Mouse (Mus musculus): ENCODE measurements around the gene Cd59a. TPM values are rescaled to one million over a fixed set of nuclear protein-coding genes. Genes with fewer than 3 reads are reported as not detected.
A peak's percentile ranks its signal among the peaks of the same experiment; 100 is the strongest.

Gene Cd59a
- polyA plus RNA-seq, 1 experiment from 2014 or later = 14.9 TPM

DNA sequence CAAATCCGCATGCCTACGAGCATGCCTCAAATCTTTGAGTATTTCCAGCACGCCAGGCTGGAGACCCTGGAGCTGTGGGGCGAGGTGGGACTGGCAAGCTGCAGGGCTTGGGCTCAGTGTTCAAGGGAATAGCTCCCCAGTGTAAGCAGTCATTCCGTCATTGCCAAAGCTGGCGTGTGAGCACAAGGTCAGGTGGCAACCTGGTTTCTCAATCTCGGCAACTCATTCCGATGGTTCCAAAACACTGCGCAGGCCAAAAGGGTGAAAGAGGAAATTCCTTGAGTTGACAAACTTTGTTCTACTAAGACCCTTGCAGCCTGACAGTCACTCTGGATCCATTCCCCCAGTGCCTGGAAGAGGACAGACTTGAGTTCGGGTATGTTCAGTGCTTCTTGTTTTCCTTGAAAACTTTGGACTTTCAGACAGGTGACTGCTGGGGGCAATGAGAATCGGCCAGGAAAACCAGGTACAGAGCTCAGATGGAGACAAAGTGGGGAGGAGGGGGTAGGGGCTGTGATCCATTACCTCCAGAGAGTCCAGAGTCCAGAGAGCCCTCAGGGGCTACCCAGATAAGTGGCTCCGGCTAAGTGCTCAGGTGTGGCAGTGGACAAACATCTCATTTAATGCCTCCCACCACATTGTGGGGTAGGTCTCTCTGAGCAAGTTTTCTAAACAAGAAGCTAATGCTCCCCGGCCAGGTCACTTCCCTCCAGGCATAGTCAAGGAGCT, 33.4 kb downstream of the Cd59a start:
- Histone ChIP-seq H3K4me2 (ENCODE audit: low read depth, low read length) (no peak overlapping the region), H3K4me1 (ENCODE audit: control insufficient read depth, insufficient read depth, low read length) (no peaks in the 10 kb centered on the region), H3K27ac (ENCODE audit: low read depth, low read length) (no peak overlapping the region), H3K27me3 (ENCODE audit: control insufficient read depth, insufficient read depth, low read length) (no peaks in the 10 kb centered on the region), H3K9me3 (ENCODE audit: control insufficient read depth, low read length) (no peaks in the 10 kb centered on the region), H3K9ac (replicated peaks; ENCODE audit: low read depth, low read length) (no peak overlapping the region), H3K4me3 (ENCODE audit: low read depth, low read length) (no peak overlapping the region), H3K36me3 (ENCODE audit: control insufficient read depth, insufficient read depth, low read length) (no peaks in the 10 kb centered on the region)
- 87% methylated on average over 13 of the region's 13 CpGs for WGBS
- ATAC-seq (ENCODE audit: low read depth) = no peak

DNA sequence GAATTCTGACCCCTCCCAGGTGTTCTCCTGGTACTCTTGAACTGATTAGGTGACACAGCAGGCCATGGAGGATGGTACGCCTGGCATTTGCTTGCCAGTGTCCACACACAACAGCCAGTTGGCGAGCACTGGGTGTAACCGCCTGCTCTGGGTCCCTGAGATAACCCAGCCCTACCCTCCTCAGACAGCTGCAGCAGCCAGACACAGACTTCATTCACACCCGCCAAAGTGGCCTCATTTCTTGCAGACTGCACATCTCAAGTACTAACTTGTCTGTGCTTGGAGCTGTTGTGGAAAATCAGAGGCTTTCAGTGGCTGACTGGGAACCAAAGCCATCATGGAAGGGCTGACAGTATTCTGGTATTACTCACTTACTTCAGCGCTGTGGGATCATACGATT, 34.6 kb downstream of the Cd59a start:
- H3K27me3 ChIP-seq (ENCODE audit: control insufficient read depth, insufficient read depth, low read length) = no peaks in the 10 kb centered on the region
- no peak overlapping the region for H3K4me3 ChIP-seq (ENCODE audit: low read depth, low read length)
- WGBS = 88% methylated on average over 6 of the region's 6 CpGs
- H3K4me1 ChIP-seq (ENCODE audit: control insufficient read depth, insufficient read depth, low read length) = no peaks in the 10 kb centered on the region
- no peak for ATAC-seq (ENCODE audit: low read depth)
- H3K9ac ChIP-seq (replicated peaks; ENCODE audit: low read depth, low read length) = no peak overlapping the region
- H3K4me2 ChIP-seq (ENCODE audit: low read depth, low read length) = no peak overlapping the region
- no peaks in the 10 kb centered on the region for H3K36me3 ChIP-seq (ENCODE audit: control insufficient read depth, insufficient read depth, low read length)
- H3K9me3 ChIP-seq (ENCODE audit: control insufficient read depth, low read length) = no peaks in the 10 kb centered on the region
- no peak overlapping the region for H3K27ac ChIP-seq (ENCODE audit: low read depth, low read length)

DNA sequence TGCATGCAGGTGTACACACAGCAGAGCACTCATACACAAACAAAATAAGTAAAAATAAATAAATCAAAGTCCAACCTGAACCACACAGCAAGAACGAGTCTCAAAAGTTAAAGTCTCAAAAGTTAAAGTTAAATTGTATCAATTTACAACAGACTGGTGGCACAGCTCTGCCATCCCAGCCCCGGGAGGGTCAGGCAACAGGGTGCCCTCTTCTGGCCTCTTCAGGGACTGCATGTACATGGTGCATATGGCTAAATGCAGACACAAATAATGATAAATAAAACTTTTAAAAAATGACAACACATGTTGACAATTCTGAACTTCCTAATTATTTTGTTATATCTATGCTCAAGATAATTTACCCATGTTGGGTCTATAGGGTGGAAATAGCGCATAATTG, 35.4 kb downstream of the Cd59a start:
- Histone ChIP-seq H3K36me3 (ENCODE audit: control insufficient read depth, insufficient read depth, low read length) (no peaks in the 10 kb centered on the region), H3K9ac (replicated peaks; ENCODE audit: low read depth, low read length) (no peak overlapping the region), H3K9me3 (ENCODE audit: control insufficient read depth, low read length) (no peaks in the 10 kb centered on the region), H3K27me3 (ENCODE audit: control insufficient read depth, insufficient read depth, low read length) (no peaks in the 10 kb centered on the region), H3K4me3 (ENCODE audit: low read depth, low read length) (no peak overlapping the region), H3K27ac (ENCODE audit: low read depth, low read length) (no peak overlapping the region), H3K4me1 (ENCODE audit: control insufficient read depth, insufficient read depth, low read length) (no peaks in the 10 kb centered on the region), H3K4me2 (ENCODE audit: low read depth, low read length) (no peak overlapping the region)
- no peak for ATAC-seq (ENCODE audit: low read depth)
- WGBS = 63% methylated on average over 3 of the region's 3 CpGs

DNA sequence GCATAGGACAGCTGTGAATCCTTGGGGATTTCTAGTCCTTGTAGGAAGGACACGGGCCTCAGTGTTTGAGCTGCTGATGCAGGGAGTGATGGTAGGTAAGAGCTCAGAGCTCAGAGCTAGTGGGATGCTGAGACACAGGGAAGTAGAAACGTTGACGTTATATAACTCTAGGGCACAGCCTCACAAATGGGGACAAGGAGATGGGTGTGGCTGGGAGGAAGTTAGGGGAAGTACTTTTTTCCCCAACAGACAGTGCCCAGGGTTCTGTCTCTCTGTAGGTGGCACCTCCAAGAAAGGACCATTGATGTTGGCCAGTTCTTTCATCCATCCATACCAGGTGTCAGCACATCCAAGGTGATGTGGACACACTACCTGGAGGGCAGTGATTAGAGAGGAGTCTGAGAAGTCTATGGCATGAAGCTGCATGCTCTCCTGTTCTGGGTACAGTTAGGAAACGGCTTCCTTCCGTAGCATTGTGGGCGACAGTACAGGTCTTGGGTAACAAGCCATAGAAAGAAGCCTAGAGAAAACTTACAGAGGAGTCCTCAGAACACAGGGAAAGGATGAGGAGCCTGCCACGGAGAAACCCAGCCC, 36.8 kb downstream of the Cd59a start:
- Histone ChIP-seq H3K27ac (ENCODE audit: low read depth, low read length) (no peak overlapping the region), H3K4me3 (ENCODE audit: low read depth, low read length) (no peak overlapping the region), H3K27me3 (ENCODE audit: control insufficient read depth, insufficient read depth, low read length) (no peaks in the 10 kb centered on the region), H3K9me3 (ENCODE audit: control insufficient read depth, low read length) (no peaks in the 10 kb centered on the region), H3K9ac (replicated peaks; ENCODE audit: low read depth, low read length) (no peak overlapping the region), H3K4me2 (ENCODE audit: low read depth, low read length) (no peak overlapping the region), H3K36me3 (ENCODE audit: control insufficient read depth, insufficient read depth, low read length) (no peaks in the 10 kb centered on the region), H3K4me1 (ENCODE audit: control insufficient read depth, insufficient read depth, low read length) (no peaks in the 10 kb centered on the region)
- WGBS = 79% methylated on average over 7 of the region's 7 CpGs
- ATAC-seq (ENCODE audit: low read depth) = no peak

DNA sequence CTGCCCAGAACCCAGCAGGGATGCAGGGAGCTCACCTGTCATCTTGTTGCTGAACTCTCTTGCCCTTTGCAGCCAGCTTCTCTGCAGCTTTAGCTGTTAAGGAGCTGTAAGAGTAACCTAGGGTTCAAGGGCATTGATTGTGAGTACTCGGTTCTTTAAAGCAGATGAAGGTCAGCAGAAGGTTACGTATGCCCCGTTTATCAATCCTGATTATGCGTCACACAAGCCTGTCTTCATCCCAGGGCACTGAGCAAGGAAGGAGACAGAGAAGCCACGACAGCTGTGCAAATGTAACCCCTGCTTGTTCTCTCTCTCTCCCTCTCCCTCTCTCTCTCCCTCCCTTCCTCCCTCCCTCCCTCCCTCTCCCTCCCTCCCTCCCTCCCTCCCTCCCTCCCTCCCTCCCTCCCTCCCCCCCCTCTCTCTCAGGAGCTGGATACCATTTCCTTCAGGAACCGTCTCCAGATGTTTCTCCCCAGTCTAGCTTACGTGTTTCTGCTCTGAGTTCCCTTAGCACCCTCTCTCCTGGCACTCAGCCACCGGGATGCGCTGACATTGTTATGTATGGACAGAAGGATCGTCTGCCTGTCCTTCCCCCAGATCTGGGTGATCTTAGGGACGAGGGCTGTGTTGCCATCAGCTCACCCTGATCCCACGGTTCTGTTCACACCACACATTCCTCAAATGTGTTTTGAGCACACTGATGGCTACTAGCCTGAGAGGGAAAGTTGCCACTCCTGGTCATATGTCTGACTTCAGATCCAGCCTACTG, 37.6 kb downstream of the Cd59a start:
- H3K9ac ChIP-seq (replicated peaks; ENCODE audit: low read depth, low read length) = no peak overlapping the region
- H3K36me3 ChIP-seq (ENCODE audit: control insufficient read depth, insufficient read depth, low read length) = no peaks in the 10 kb centered on the region
- no peaks in the 10 kb centered on the region for H3K4me1 ChIP-seq (ENCODE audit: control insufficient read depth, insufficient read depth, low read length)
- H3K4me3 ChIP-seq (ENCODE audit: low read depth, low read length) = no peak overlapping the region
- 39% methylated on average over 12 of the region's 12 CpGs for WGBS
- no peak overlapping the region for H3K4me2 ChIP-seq (ENCODE audit: low read depth, low read length)
- H3K9me3 ChIP-seq (ENCODE audit: control insufficient read depth, low read length) = no peaks in the 10 kb centered on the region
- no peak for ATAC-seq (ENCODE audit: low read depth)
- no peaks in the 10 kb centered on the region for H3K27me3 ChIP-seq (ENCODE audit: control insufficient read depth, insufficient read depth, low read length)
- H3K27ac ChIP-seq (ENCODE audit: low read depth, low read length) = no peak overlapping the region

DNA sequence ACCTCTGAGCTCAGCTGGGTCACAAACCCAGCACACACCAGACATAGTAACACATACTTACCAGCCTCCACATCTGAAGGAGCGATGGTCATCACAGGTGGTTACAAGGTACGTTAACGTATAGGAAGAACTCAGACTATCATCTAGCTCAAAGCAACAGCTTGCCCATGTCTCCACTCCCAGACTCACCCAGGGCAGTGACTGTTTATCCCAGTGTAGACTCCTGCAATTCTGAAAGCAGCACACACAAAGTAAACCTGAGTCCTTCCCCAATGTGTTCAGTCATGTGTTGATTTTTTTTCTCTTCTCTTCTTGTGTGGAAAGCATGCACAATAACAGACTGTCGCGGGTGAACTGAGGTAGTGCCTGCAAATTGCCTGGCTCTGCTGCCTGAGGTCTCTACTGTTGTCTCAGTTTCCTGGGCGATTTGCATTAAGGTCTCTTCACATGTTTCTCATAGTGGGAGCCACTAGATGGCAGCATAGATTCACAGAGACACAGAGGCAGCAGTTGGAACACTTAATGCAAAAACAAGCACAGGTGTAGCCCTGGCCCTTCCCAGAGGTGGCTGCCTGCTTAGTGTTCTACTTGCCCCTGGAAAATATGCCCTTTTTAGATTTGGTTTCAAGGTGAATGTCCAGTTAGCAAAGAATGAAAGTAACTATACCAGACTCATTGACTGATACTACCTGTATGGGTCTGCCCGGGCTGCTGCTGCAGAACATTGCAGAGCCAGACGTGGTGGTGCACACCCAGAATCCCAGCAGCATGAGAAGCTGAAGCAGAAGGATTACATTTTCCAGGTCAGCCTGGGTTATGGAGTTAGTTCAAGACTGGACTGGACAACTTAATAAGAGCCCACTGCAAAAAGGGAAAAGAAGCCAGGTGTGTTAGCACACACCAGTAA, 38.8 kb downstream of the Cd59a start:
- H3K27me3 ChIP-seq (ENCODE audit: control insufficient read depth, insufficient read depth, low read length) = no peaks in the 10 kb centered on the region

DNA sequence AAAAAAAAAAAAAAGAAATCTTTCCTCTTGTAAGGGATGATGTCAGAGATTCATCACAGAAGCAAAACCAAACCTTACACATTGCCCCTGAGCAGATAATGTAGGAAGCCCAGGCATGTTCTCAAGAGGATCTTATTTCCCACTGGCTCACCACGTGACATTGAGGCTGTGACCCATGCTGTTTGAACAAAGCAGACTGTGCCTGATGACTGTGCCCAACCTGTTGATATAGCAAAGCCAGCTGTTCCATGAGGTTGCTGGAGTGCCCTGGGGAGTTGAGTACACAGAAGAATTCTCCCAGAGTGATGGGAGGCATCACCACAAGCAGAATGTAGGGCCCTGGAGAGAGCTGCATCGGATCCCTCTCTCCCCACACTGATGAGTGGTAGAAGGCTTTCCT, 40.3 kb downstream of the Cd59a start:
- no peak overlapping the region for H3K4me2 ChIP-seq (ENCODE audit: low read depth, low read length)
- no peaks in the 10 kb centered on the region for H3K9me3 ChIP-seq (ENCODE audit: control insufficient read depth, low read length)
- no peak overlapping the region for H3K9ac ChIP-seq (replicated peaks; ENCODE audit: low read depth, low read length)
- H3K4me1 ChIP-seq (ENCODE audit: control insufficient read depth, insufficient read depth, low read length) = no peaks in the 10 kb centered on the region
- ATAC-seq (ENCODE audit: low read depth) = no peak
- H3K27me3 ChIP-seq (ENCODE audit: control insufficient read depth, insufficient read depth, low read length) = no peaks in the 10 kb centered on the region
- no peaks in the 10 kb centered on the region for H3K36me3 ChIP-seq (ENCODE audit: control insufficient read depth, insufficient read depth, low read length)
- no peak overlapping the region for H3K27ac ChIP-seq (ENCODE audit: low read depth, low read length)
- WGBS = 50% methylated on average over 2 of the region's 2 CpGs
- no peak overlapping the region for H3K4me3 ChIP-seq (ENCODE audit: low read depth, low read length)

More for the DNA sequence above, 38.8 kb downstream of the Cd59a start:
- Histone ChIP-seq H3K4me3 (ENCODE audit: low read depth, low read length) (no peak overlapping the region), H3K9ac (replicated peaks; ENCODE audit: low read depth, low read length) (no peak overlapping the region), H3K4me1 (ENCODE audit: control insufficient read depth, insufficient read depth, low read length) (no peaks in the 10 kb centered on the region), H3K36me3 (ENCODE audit: control insufficient read depth, insufficient read depth, low read length) (no peaks in the 10 kb centered on the region), H3K27ac (ENCODE audit: low read depth, low read length) (no peak overlapping the region), H3K4me2 (ENCODE audit: low read depth, low read length) (no peak overlapping the region), H3K9me3 (ENCODE audit: control insufficient read depth, low read length) (no peaks in the 10 kb centered on the region)
- peak; percentile 83 for ATAC-seq (ENCODE audit: low read depth)
- 51% methylated on average over 8 of the region's 8 CpGs for WGBS

DNA sequence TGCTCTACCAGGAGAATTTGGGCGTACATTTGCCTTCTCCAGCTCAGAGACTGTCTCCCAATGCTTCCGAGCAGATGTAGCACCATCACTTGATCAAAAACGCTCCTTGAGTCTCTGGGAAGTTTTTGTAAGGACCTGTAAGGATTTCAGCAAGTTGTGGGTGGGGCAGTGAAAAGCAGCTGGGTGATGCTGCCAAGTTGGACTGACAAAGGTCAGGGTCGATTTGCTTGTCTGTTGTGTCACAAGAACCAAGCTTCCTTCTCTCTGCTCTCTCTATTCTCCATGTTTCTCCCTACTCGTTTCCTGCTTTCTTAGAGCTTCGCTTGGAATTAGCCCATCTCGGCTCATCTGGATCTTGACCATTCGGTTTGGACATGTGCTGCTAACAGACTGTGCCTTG, 46.5 kb downstream of the Cd59a start:
- H3K4me2 ChIP-seq (ENCODE audit: low read depth, low read length) = no peak overlapping the region
- no peaks in the 10 kb centered on the region for H3K4me1 ChIP-seq (ENCODE audit: control insufficient read depth, insufficient read depth, low read length)
- H3K27ac ChIP-seq (ENCODE audit: low read depth, low read length) = no peak overlapping the region
- H3K27me3 ChIP-seq (ENCODE audit: control insufficient read depth, insufficient read depth, low read length) = no peaks in the 10 kb centered on the region
- no peaks in the 10 kb centered on the region for H3K9me3 ChIP-seq (ENCODE audit: control insufficient read depth, low read length)
- no peaks in the 10 kb centered on the region for H3K36me3 ChIP-seq (ENCODE audit: control insufficient read depth, insufficient read depth, low read length)
- no peak overlapping the region for H3K4me3 ChIP-seq (ENCODE audit: low read depth, low read length)
- no peak for ATAC-seq (ENCODE audit: low read depth)
- WGBS = 91% methylated on average over 8 of the region's 8 CpGs
- no peak overlapping the region for H3K9ac ChIP-seq (replicated peaks; ENCODE audit: low read depth, low read length)

All from neural tube, embryonic 14.5 days (tissue).